Mouse (Mus musculus): ENCODE data around the gene Cylc1.

Gene Cylc1

GRCm38 (mm10) chrX:111110118-111110517 is at the start of gene Cylc1:
Gene Cylc1 (plus strand): TSS chrX:111110418.
- DNase-seq: no peak

GRCm38 (mm10) chrX:111078680-111079079 is 31.5 kb upstream of the Cylc1 start:
- no peak for DNase-seq

DNA sequence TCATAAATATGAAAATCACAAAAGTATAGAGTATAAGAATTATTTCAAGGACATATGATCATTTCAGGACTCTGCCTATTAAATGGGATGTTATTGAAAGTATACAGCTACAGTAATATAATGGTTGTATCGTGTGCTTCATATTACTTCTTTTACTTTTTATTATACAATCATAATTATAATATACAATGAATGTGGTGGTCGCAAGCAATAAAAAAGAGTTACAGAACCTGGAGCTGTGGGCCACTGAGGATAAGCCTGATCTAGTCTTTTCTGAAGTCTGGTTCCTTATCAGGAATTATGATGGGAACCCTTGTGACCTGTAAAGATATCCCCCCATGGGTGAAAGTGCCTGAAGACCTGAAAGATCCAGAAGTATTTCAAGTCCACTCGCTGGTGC is 57.8 kb downstream of the Cylc1 start, which contains the start of gene Gm10112:
Gm10112 (plus strand) TSS at position 301 of the 400 bp plus-strand sequence.
- no peak for DNase-seq

Measured in lung, adult 18-20 months (tissue).